Mouse (Mus musculus) stomach, embryonic 16.5 days (tissue): ENCODE measurements at regions not wholly inside any gene's neighbourhood (a gene's known extent, or its start where the extent isn't known, plus 50 kb on each side); places are given as distances from the start of the nearest gene placed in this dataset.

ENCODE experiments used
- ATAC-seq: fragments of 200-750 bp; cut with Nextera tagmentation; 2 replicates; pipeline ENCODE4 v1.8.0; 2017; ENCODE audit warnings: moderate number of reproducible peaks, moderate TSS enrichment; ENCODE audit not compliant: insufficient read depth, low FRiP score
- H3K27ac ChIP-seq: fragments of 300-500 bp; sonication (generic); 2 replicates; pipeline ENCODE4 v1.5.1; 2014; ENCODE audit warnings: low read length
- H3K27me3 ChIP-seq: fragments of 300-500 bp; sonication (generic); 2 replicates; pipeline ENCODE4 v1.6.1; 2014; ENCODE audit warnings: low read length, control low read depth, mixed read lengths; ENCODE audit not compliant: control insufficient read depth, insufficient read depth
- H3K36me3 ChIP-seq: fragments of 300-500 bp; sonication (generic); 2 replicates; pipeline ENCODE4 v1.6.1; 2014; ENCODE audit warnings: low read length; ENCODE audit not compliant: control insufficient read depth, insufficient read depth
- H3K4me1 ChIP-seq: fragments of 300-500 bp; sonication (generic); 2 replicates; pipeline ENCODE4 v1.6.1; 2014; ENCODE audit warnings: low read length, control low read depth, mixed read lengths; ENCODE audit not compliant: control insufficient read depth, insufficient read depth
- H3K4me2 ChIP-seq: fragments of 300-500 bp; sonication (generic); 2 replicates; pipeline ENCODE4 v1.6.1; 2014; ENCODE audit warnings: low read depth, low read length, mixed read lengths
- H3K4me3 ChIP-seq: fragments of 300-500 bp; sonication (generic); replicated peaks from 2 replicates; pipeline ENCODE4 v1.5.1; 2014; ENCODE audit warnings: mild to moderate bottlenecking, low read length
- H3K9ac ChIP-seq: fragments of 300-500 bp; sonication (generic); 2 replicates; pipeline ENCODE4 v1.6.1; 2014; ENCODE audit warnings: low read length
- H3K9me3 ChIP-seq: fragments of 300-500 bp; sonication (generic); replicated peaks from 2 replicates; pipeline ENCODE4 v1.6.1; 2016; ENCODE audit warnings: low read length, control low read depth; ENCODE audit not compliant: control insufficient read depth
- WGBS: fragments of 180-500 bp; shearing (Covaris S2); extraction: QIAGEN DNeasy Blood & Tissue Kit; methylation state at CpG from one replicate; pipeline ENCODE4 v1.1.7; 2014; 5-methylcytosine and 5-hydroxymethylcytosine counted together

DNA sequence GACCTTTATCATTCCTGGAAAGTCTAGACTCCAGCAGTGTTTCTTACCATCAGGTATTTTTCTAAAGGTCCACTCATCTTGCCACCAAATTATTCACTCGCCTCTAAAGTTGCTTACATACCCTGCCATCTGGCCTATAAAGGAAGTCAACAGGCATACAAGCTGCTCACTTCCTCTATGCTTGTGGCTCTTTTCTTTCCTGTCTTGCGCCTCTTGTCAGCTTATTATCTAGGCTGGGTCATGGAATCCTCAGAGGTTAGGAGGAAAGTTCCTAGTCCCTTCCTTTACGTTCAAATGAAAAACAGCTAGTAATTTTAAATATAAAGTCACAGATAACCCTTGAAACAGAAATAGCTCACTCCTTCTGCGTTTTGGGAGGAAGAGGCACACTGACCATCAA is 97.9 kb downstream of the Lipi start:
- H3K36me3 ChIP-seq = no peaks in the 10 kb centered on the region
- 79% methylated on average over 4 of the region's 4 CpGs for WGBS
- no peak overlapping the region for H3K4me2 ChIP-seq
- H3K27ac ChIP-seq = no peak overlapping the region
- H3K4me1 ChIP-seq = no peaks in the 10 kb centered on the region
- H3K9ac ChIP-seq = no peak overlapping the region
- H3K27me3 ChIP-seq = no peaks in the 10 kb centered on the region
- no peak overlapping the region for H3K4me3 ChIP-seq
- no peaks in the 10 kb centered on the region for H3K9me3 ChIP-seq
- ATAC-seq = no peak

- no peaks in the 10 kb centered on the region for H3K36me3 ChIP-seq
- H3K4me3 ChIP-seq = no peak overlapping the region
- no peaks in the 10 kb centered on the region for H3K27me3 ChIP-seq
- H3K4me1 ChIP-seq = no peaks in the 10 kb centered on the region
- no peaks in the 10 kb centered on the region for H3K9me3 ChIP-seq
- 81% methylated on average over 5 of the region's 5 CpGs for WGBS
- H3K27ac ChIP-seq = no peak overlapping the region
- no peak overlapping the region for H3K4me2 ChIP-seq
- no peak overlapping the region for H3K9ac ChIP-seq
- ATAC-seq = no peak
These were observed 102.0 kb downstream of the Lipi start for GRCm38 (mm10) chr16:75483878-75484277.

DNA sequence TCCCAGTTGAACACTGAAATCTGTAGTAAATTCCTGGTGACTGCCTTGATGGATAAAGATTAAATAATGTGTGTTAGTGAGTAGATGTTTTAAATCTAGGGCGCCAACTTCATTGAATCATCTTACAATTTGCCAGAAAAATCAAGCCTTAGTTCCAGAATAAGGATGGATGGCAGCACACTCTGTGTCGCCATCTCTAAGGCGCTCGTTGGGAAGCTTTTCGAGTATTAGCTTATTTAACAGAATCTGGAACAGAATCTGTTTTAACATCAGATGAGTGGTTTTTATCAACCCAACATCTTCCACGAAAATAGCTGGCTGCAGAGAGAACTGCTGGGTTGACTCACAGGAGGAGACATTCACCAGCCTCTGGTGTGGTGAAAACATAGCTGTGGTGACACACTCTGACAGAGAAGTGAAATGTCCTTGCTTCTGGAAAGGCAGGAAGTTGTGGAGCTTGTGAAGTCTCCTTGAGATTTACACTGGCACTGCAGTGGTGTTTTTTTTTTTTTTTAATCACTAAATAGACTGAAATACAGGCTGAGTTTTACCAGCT is 120.4 kb downstream of the Lipi start:
- Histone ChIP-seq H3K4me2 (no peak overlapping the region), H3K4me1 (no peaks in the 10 kb centered on the region), H3K4me3 (no peak overlapping the region), H3K9ac (no peak overlapping the region), H3K9me3 (no peaks in the 10 kb centered on the region), H3K27me3 (no peaks in the 10 kb centered on the region), H3K27ac (no peak overlapping the region), H3K36me3 (no peaks in the 10 kb centered on the region)
- no peak for ATAC-seq
- 81% methylated on average over 6 of the region's 6 CpGs for WGBS

GRCm38 (mm10) chr16:75462136-75462535 is 123.7 kb downstream of the Lipi start:
- Histone ChIP-seq H3K4me3 (no peak overlapping the region), H3K9me3 (no peaks in the 10 kb centered on the region), H3K36me3 (no peaks in the 10 kb centered on the region), H3K27me3 (no peaks in the 10 kb centered on the region), H3K4me1 (no peaks in the 10 kb centered on the region), H3K4me2 (no peak overlapping the region), H3K9ac (no peak overlapping the region), H3K27ac (no peak overlapping the region)
- WGBS = 76% methylated on average over 3 of the region's 3 CpGs
- no peak for ATAC-seq

DNA sequence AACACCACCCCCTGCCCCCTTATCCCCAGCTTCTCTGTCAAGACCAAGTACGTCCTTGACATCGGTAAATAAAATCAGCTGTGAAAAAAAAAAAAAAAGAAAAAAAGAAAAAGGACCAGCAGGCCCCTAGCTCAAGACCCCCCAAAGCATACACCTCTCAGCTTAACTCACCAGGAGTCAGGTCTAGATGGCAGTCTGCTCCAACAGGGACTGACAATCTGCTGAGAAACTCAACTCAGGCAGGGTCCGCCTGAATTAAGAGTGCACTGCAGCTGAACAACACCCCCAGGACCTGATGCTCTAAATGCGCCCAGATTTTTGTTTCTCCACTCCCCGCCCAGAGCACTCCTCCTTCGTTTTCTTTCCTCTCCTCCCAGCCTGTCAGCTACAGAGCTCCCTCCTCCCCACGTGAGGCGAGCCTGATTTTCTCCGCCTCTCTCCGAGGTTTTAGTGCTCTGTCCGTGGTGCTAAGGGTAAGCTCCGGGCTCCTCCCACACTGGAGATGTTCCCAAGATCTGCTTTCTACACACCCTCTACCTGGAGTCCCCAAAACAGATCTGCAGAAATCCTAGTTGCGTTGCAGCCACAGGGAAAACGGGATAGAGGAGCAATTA is 138.9 kb downstream of the Lipi start:
- no peak for ATAC-seq
- H3K4me2 ChIP-seq = no peak overlapping the region

DNA sequence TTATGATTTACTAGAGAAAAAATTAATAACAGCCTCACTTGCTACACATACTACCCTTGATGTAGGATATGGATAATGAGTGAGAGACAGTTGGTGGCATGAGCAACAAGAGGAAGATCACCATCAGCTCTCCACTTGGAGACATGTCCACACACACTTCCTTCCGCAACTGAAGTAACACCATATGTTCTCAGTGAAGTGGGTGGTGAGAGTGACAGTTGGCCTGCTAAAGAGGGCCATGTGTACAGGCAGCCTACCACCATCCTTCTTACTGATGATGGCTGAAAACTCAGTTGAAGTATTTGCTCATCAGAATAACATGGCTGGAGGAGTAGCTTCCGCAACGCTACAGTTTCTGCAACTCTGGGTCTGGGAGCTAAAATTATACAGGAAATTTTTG is 146.6 kb downstream of the Lipi start:
- Histone ChIP-seq H3K9me3 (no peaks in the 10 kb centered on the region), H3K4me1 (no peaks in the 10 kb centered on the region), H3K27ac (no peak overlapping the region), H3K4me2 (no peak overlapping the region), H3K27me3 (no peaks in the 10 kb centered on the region), H3K36me3 (no peaks in the 10 kb centered on the region), H3K9ac (no peak overlapping the region), H3K4me3 (no peak overlapping the region)
- 86% methylated on average over 3 of the region's 3 CpGs for WGBS
- no peak for ATAC-seq

More for the DNA sequence above, 138.9 kb downstream of the Lipi start:
- Histone ChIP-seq H3K27me3 (no peaks in the 10 kb centered on the region), H3K27ac (no peak overlapping the region), H3K9ac (no peak overlapping the region), H3K36me3 (no peaks in the 10 kb centered on the region), H3K9me3 (no peaks in the 10 kb centered on the region), H3K4me3 (no peak overlapping the region), H3K4me1 (no peaks in the 10 kb centered on the region)
- WGBS = 4% methylated on average over 14 of the region's 14 CpGs

- no peaks in the 10 kb centered on the region for H3K36me3 ChIP-seq
- no peak overlapping the region for H3K27ac ChIP-seq
- H3K4me3 ChIP-seq = no peak overlapping the region
- H3K4me1 ChIP-seq = no peaks in the 10 kb centered on the region
- WGBS = 66% methylated on average over 6 of the region's 6 CpGs
- no peak for ATAC-seq
- no peaks in the 10 kb centered on the region for H3K27me3 ChIP-seq
- no peak overlapping the region for H3K9ac ChIP-seq
- H3K4me2 ChIP-seq = no peak overlapping the region
- no peaks in the 10 kb centered on the region for H3K9me3 ChIP-seq
These were observed 152.6 kb downstream of the Lipi start for GRCm38 (mm10) chr16:75433227-75433626.

- no peak for ATAC-seq
- no peaks in the 10 kb centered on the region for H3K4me1 ChIP-seq
- no peak overlapping the region for H3K4me2 ChIP-seq
- H3K4me3 ChIP-seq = no peak overlapping the region
- H3K9me3 ChIP-seq = no peaks in the 10 kb centered on the region
- H3K27ac ChIP-seq = no peak overlapping the region
- no peak overlapping the region for H3K9ac ChIP-seq
- WGBS = 74% methylated on average over 6 of the region's 6 CpGs
- no peaks in the 10 kb centered on the region for H3K36me3 ChIP-seq
- no peaks in the 10 kb centered on the region for H3K27me3 ChIP-seq
These were observed 201.2 kb downstream of the Lipi start for GRCm38 (mm10) chr16:75384526-75385222.

DNA sequence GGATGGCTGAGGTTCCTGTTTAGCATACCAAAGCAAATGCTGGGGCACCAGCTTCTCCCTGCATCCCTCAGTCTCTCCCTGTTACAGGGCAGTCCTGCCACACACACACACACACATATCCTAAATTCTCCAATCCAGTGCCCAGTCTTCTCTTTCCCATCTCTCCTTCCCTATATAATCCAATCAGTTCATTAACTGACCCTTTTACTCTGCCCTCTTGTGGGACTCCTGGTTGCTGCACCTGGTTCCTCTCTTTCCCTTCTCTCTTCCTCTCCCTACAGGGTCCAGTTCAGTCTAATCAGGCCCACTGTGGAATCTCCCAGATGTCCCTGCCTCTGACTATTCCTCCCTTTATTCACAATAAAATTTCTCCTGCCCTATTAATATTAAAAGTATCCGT is 204.7 kb downstream of the Lipi start:
- Histone ChIP-seq H3K36me3 (no peaks in the 10 kb centered on the region), H3K27ac (no peak overlapping the region), H3K4me1 (no peaks in the 10 kb centered on the region), H3K4me2 (no peak overlapping the region), H3K4me3 (no peak overlapping the region), H3K27me3 (no peaks in the 10 kb centered on the region), H3K9me3 (no peaks in the 10 kb centered on the region), H3K9ac (no peak overlapping the region)
- WGBS = 60% methylated on average over 1 of the region's 1 CpGs
- no peak for ATAC-seq
